Mouse (Mus musculus): Measurements from ENCODE around the gene Olfr618.
"Not testable (repeated sequence)": the region's sequence is repeated elsewhere in the genome, so short reads cannot be mapped to it uniquely, and the experiment has no call there.

DNA sequence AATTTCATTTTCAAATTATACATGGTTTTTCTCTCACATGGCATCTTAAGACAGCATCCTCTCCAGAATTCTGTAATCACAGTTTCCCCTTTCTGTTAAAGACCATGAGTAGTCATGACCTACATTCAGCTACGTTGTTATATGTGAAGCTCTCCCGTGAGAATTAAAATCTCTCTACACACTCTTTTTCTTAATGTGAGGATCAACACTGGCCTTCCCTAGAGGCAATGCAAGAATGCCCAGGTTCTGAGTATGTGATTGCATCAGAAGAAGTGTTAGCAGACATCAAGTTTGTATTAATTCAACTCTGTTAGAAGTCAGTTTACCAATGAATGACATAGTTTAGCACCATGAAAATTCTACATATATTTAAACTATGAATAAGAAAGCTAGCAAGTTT is 47.3 kb upstream of the Olfr618 start, which contains the start of gene Olfr612:
- not testable (repeated sequence) for TF ChIP-seq POLR2A (IDR thresholded peaks at IDR 0.05; ENCODE audit: low read depth, low read length); CTCF (conservative IDR thresholded peaks at IDR 0.05; ENCODE audit: insufficient read depth, insufficient read length, low read depth, low read length)
